Mouse (Mus musculus): ENCODE measurements around the gene AU022252.

Gene AU022252

GRCm38 (mm10) chr4:119188060-119188785, 44.3 kb downstream of the AU022252 start:
- no peak for DNase-seq (ENCODE audit: low spot score)

- no peak for DNase-seq (ENCODE audit: low spot score)
Measured at GRCm38 (mm10) chr4:119185771-119186170, 46.7 kb downstream of the AU022252 start.

- DNase-seq (ENCODE audit: low spot score) = no peak
Measured at GRCm38 (mm10) chr4:119183525-119183924, 49.0 kb downstream of the AU022252 start.

GRCm38 (mm10) chr4:119181456-119181855, 51.1 kb downstream of the AU022252 start:
- DNase-seq (ENCODE audit: low spot score) = no peak

GRCm38 (mm10) chr4:119180133-119180707, 52.3 kb downstream of the AU022252 start:
- no peak for DNase-seq (ENCODE audit: low spot score)

- DNase-seq (ENCODE audit: low spot score) = no peak
Measured at GRCm38 (mm10) chr4:119178331-119178730, 54.2 kb downstream of the AU022252 start.

- no peak for DNase-seq (ENCODE audit: low spot score)
Measured at GRCm38 (mm10) chr4:119177702-119178101, 54.8 kb downstream of the AU022252 start.

- peak; percentile 99 for DNase-seq (ENCODE audit: low spot score)
Measured at GRCm38 (mm10) chr4:119173851-119174453, 58.6 kb downstream of the AU022252 start, which contains the start of gene Zfp691. Gene Zfp691, minus strand, starts transcription at chr4:119174195.

- no peak for DNase-seq (ENCODE audit: low spot score)
Measured at GRCm38 (mm10) chr4:119172919-119173650, 59.4 kb downstream of the AU022252 start.

GRCm38 (mm10) chr4:119167663-119168062, 64.8 kb downstream of the AU022252 start:
- peak; percentile 85 for DNase-seq (ENCODE audit: low spot score)

GRCm38 (mm10) chr4:119167068-119167467, 65.4 kb downstream of the AU022252 start:
- DNase-seq (ENCODE audit: low spot score) = no peak

GRCm38 (mm10) chr4:119165916-119166315, 66.6 kb downstream of the AU022252 start:
- no peak for DNase-seq (ENCODE audit: low spot score)

- no peak for DNase-seq (ENCODE audit: low spot score)
Measured at GRCm38 (mm10) chr4:119162990-119163389, 69.5 kb downstream of the AU022252 start.

GRCm38 (mm10) chr4:119161358-119161757, 71.2 kb downstream of the AU022252 start:
- peak; percentile 10 for DNase-seq (ENCODE audit: low spot score)

GRCm38 (mm10) chr4:119157891-119158290, 74.6 kb downstream of the AU022252 start:
- DNase-seq (ENCODE audit: low spot score) = peak; percentile 49

GRCm38 (mm10) chr4:119157186-119157585, 75.3 kb downstream of the AU022252 start:
- peak; percentile 65 for DNase-seq (ENCODE audit: low spot score)
